Mouse (Mus musculus) liver (tissue): ENCODE data around the gene Naa80.

Experiments
- DNase-seq: peaks from one replicate; pipeline ENCODE4 v3.0.0-alpha.2; 2020; ENCODE audit warnings: mixed read lengths

Naa80 gene

GRCm38 (mm10) chr9:107578587-107578986, at the start of gene Naa80:
Gene Naa80, plus strand, starts transcription at chr9:107578887.
- no peak for DNase-seq

- DNase-seq, result peak; percentile 92
These were observed 44.8 kb upstream of the Naa80 start, which contains the start of gene Tmem115 for GRCm38 (mm10) chr9:107533791-107534407. Gene Tmem115, plus strand, starts transcription at chr9:107533945.

- peak; percentile 64 for DNase-seq
These were observed 44.1 kb upstream of the Naa80 start for GRCm38 (mm10) chr9:107534408-107535202.

- DNase-seq, result no peak
These were observed 40.5 kb upstream of the Naa80 start for GRCm38 (mm10) chr9:107538231-107538630.

GRCm38 (mm10) chr9:107538711-107539110, 40.0 kb upstream of the Naa80 start:
- DNase-seq, result no peak

- no peak for DNase-seq
These were observed 38.7 kb upstream of the Naa80 start for GRCm38 (mm10) chr9:107539940-107540339.

GRCm38 (mm10) chr9:107540420-107540819, 38.3 kb upstream of the Naa80 start:
- DNase-seq, result no peak

- no peak for DNase-seq
These were observed 37.7 kb upstream of the Naa80 start for GRCm38 (mm10) chr9:107541005-107541404.

- peak; percentile 91 for DNase-seq
These were observed 37.0 kb upstream of the Naa80 start, which contains the start of the genes Cyb561d2 and Nprl2 for GRCm38 (mm10) chr9:107541474-107542351. Gene Cyb561d2, minus strand, starts transcription at chr9:107542193. Gene Nprl2, plus strand, starts transcription at chr9:107542226.

- no peak for DNase-seq
These were observed 36.4 kb upstream of the Naa80 start for GRCm38 (mm10) chr9:107542352-107542686.

- DNase-seq, result no peak
These were observed 36.0 kb upstream of the Naa80 start for GRCm38 (mm10) chr9:107542721-107543120.

GRCm38 (mm10) chr9:107543299-107543698, 35.4 kb upstream of the Naa80 start:
- DNase-seq, result no peak

GRCm38 (mm10) chr9:107544196-107544700, 34.4 kb upstream of the Naa80 start:
- DNase-seq, result no peak

- DNase-seq, result no peak
These were observed 34.0 kb upstream of the Naa80 start for GRCm38 (mm10) chr9:107544729-107545128.

- no peak for DNase-seq
These were observed 33.5 kb upstream of the Naa80 start for GRCm38 (mm10) chr9:107545199-107545598.

GRCm38 (mm10) chr9:107545602-107546001, 33.1 kb upstream of the Naa80 start:
- DNase-seq, result peak; percentile 78

GRCm38 (mm10) chr9:107547026-107547425, 31.7 kb upstream of the Naa80 start, which contains the start of gene Zmynd10:
Gene Zmynd10, plus strand, starts transcription at chr9:107547298.
- DNase-seq, result peak; percentile 89

- DNase-seq, result no peak
These were observed 30.7 kb upstream of the Naa80 start for GRCm38 (mm10) chr9:107547957-107548356.

GRCm38 (mm10) chr9:107548820-107549219, 29.9 kb upstream of the Naa80 start:
- DNase-seq, result no peak

- no peak for DNase-seq
These were observed 29.2 kb upstream of the Naa80 start for GRCm38 (mm10) chr9:107549297-107550074.

- DNase-seq, result no peak
These were observed 28.1 kb upstream of the Naa80 start for GRCm38 (mm10) chr9:107550491-107551116.
